Mouse (Mus musculus) CH12.LX (cell line): ENCODE results near the gene Ccnl1. TPM values are rescaled to one million over a fixed set of nuclear protein-coding genes. Genes with fewer than 3 reads are reported as not detected.

Source experiments
- DNase-seq: peaks from one replicate; pipeline ENCODE4 v3.0.0-alpha.2; 2013; ENCODE audit errors: extremely low read depth
- H3K27ac ChIP-seq: 2 replicates; pipeline ENCODE4 v1.5.1; 2012; ENCODE audit warnings: low read depth, mild to moderate bottlenecking, control low read depth, moderate library complexity; ENCODE audit not compliant: insufficient read depth
- H3K27me3 ChIP-seq: replicated peaks from 2 replicates; pipeline ENCODE3; 2012; ENCODE audit warnings: inconsistent platforms
- H3K36me3 ChIP-seq, 2 experiments: replicated peaks in 1 of 2; 2 replicates each; pipeline versions ENCODE3 to v1.6.1; 2012; ENCODE audit warnings: inconsistent platforms in 1 of 2, low read length in 1 of 2, mild to moderate bottlenecking in 1 of 2, mixed read lengths in 1 of 2, moderate library complexity in 1 of 2; ENCODE audit not compliant: control insufficient read depth in 1 of 2, insufficient read depth in 1 of 2
- H3K4me1 ChIP-seq, 2 experiments: 2 replicates each; pipeline ENCODE4 v1.6.1; 2012; ENCODE audit warnings: inconsistent platforms in 1 of 2, moderate library complexity in 1 of 2; ENCODE audit not compliant: insufficient read depth in 2 of 2, control insufficient read depth in 1 of 2
- H3K4me2 ChIP-seq: 2 replicates; pipeline ENCODE4 v1.6.1; 2012; ENCODE audit warnings: low read depth, mild to moderate bottlenecking, control low read depth; ENCODE audit not compliant: poor library complexity, insufficient read depth, severe bottlenecking
- H3K4me3 ChIP-seq, 3 experiments: fragments of 150-350 bp in 1 of 3; sonication (generic) in 1 of 3; replicated peaks in 1 of 3; 2 replicates each; pipeline versions ENCODE3 to v1.5.1; 2011 to 2012; ENCODE audit warnings: low read depth in 2 of 3, low read length in 2 of 3, mild to moderate bottlenecking in 2 of 3, moderate library complexity in 2 of 3, control low read depth in 1 of 3, improper control_type of control experiment in 1 of 3, inconsistent platforms in 1 of 3, mixed read lengths in 1 of 3; ENCODE audit not compliant: poor library complexity in 1 of 3
- H3K79me2 ChIP-seq: replicated peaks from 2 replicates; pipeline ENCODE4 v1.6.1; 2012; ENCODE audit warnings: mild to moderate bottlenecking, moderate library complexity; ENCODE audit not compliant: control insufficient read depth, poor library complexity, insufficient read depth, severe bottlenecking; ENCODE audit errors: extremely low read depth
- H3K9ac ChIP-seq: 2 replicates; pipeline ENCODE4 v1.6.1; 2012; ENCODE audit warnings: low read depth, mild to moderate bottlenecking, control low read depth, moderate library complexity; ENCODE audit not compliant: insufficient read depth
- H3K9me3 ChIP-seq: replicated peaks from 2 replicates; pipeline ENCODE3; 2012; ENCODE audit warnings: low read length, inconsistent platforms, mixed read lengths
- BHLHE40 ChIP-seq: IDR thresholded peaks from 2 replicates; pipeline ENCODE4 v1.6.1; 2011; ENCODE audit warnings: mild to moderate bottlenecking, low read depth, low read length, improper control_type of control experiment
- CHD1 ChIP-seq: IDR thresholded peaks from 2 replicates; pipeline ENCODE4 v1.6.1; 2012; ENCODE audit warnings: low read depth, low read length, improper control_type of control experiment, inconsistent platforms
- CHD2 ChIP-seq: IDR thresholded peaks from 2 replicates; pipeline ENCODE4 v1.6.1; 2011; ENCODE audit warnings: low read length, improper control_type of control experiment
- CTCF ChIP-seq, 2 experiments: IDR thresholded peaks in 1 of 2; conservative IDR thresholded peaks in 1 of 2; 2 replicates each; pipeline ENCODE4 v1.5.1; 2011 to 2012; ENCODE audit warnings: low read depth in 2 of 2, low read length in 2 of 2, improper control_type of control experiment in 1 of 2, inconsistent platforms in 1 of 2, mild to moderate bottlenecking in 1 of 2, moderate library complexity in 1 of 2
- E2F4 ChIP-seq: IDR thresholded peaks from 2 replicates; pipeline ENCODE4 v1.6.1; 2011; ENCODE audit warnings: low read depth, low read length, improper control_type of control experiment; ENCODE audit not compliant: insufficient replicate concordance
- EP300 ChIP-seq: IDR thresholded peaks from 2 replicates; pipeline ENCODE4 v1.6.1; 2011; ENCODE audit warnings: low read length, improper control_type of control experiment
- ETS1 ChIP-seq: conservative IDR thresholded peaks from 2 replicates; pipeline ENCODE4 v1.6.1; 2012; ENCODE audit warnings: low read depth, mild to moderate bottlenecking, inconsistent platforms, low read length, improper control_type of control experiment, moderate library complexity
- GABPA ChIP-seq: IDR thresholded peaks from 2 replicates; pipeline ENCODE4 v1.6.1; 2012; ENCODE audit warnings: low read depth, low read length, improper control_type of control experiment, inconsistent platforms; ENCODE audit not compliant: insufficient replicate concordance
- HCFC1 ChIP-seq: IDR thresholded peaks from 2 replicates; pipeline ENCODE4 v1.6.1; 2012; ENCODE audit warnings: low read depth, mild to moderate bottlenecking, inconsistent platforms, low read length, improper control_type of control experiment
- IRF4 ChIP-seq: IDR thresholded peaks from 2 replicates; pipeline ENCODE4 v1.6.1; 2014; ENCODE audit warnings: low read depth, mild to moderate bottlenecking, inconsistent platforms, low read length, improper control_type of control experiment
- JUN ChIP-seq: IDR thresholded peaks from 2 replicates; pipeline ENCODE4 v1.6.1; 2011; ENCODE audit warnings: low read depth, mild to moderate bottlenecking, low read length, improper control_type of control experiment, moderate library complexity; ENCODE audit not compliant: insufficient read depth
- JUND ChIP-seq: conservative IDR thresholded peaks from 2 replicates; pipeline ENCODE4 v1.6.1; 2011; ENCODE audit warnings: low read depth, low read length, improper control_type of control experiment
- KAT2A ChIP-seq: IDR thresholded peaks from 2 replicates; pipeline ENCODE4 v1.6.1; 2012; ENCODE audit warnings: low read length, improper control_type of control experiment, inconsistent platforms; ENCODE audit not compliant: insufficient replicate concordance
- MAFK ChIP-seq: IDR thresholded peaks from 2 replicates; pipeline ENCODE4 v1.6.1; 2011; ENCODE audit warnings: low read length, improper control_type of control experiment; ENCODE audit not compliant: insufficient replicate concordance
- MAZ ChIP-seq: IDR thresholded peaks from 2 replicates; pipeline ENCODE4 v1.6.1; 2012; ENCODE audit warnings: low read depth, mild to moderate bottlenecking, inconsistent platforms, low read length, improper control_type of control experiment, moderate library complexity
- MEF2A ChIP-seq: IDR thresholded peaks from 2 replicates; pipeline ENCODE4 v1.6.1; 2014; ENCODE audit warnings: low read depth, mild to moderate bottlenecking, inconsistent platforms, low read length, improper control_type of control experiment, borderline replicate concordance
- MXI1 ChIP-seq: IDR thresholded peaks from 2 replicates; pipeline ENCODE4 v1.6.1; 2011; ENCODE audit warnings: mild to moderate bottlenecking, low read depth, low read length, improper control_type of control experiment
- MYC ChIP-seq: IDR thresholded peaks from 2 replicates; pipeline ENCODE4 v1.6.1; 2011; ENCODE audit warnings: low read depth, mild to moderate bottlenecking, improper control_type of control experiment, low read length
- NELFE ChIP-seq: IDR thresholded peaks from 2 replicates; pipeline ENCODE4 v1.6.1; 2011; ENCODE audit warnings: low read depth, low read length, improper control_type of control experiment
- NRF1 ChIP-seq: IDR thresholded peaks from 2 replicates; pipeline ENCODE4 v1.6.1; 2014; ENCODE audit warnings: low read depth, mild to moderate bottlenecking, inconsistent platforms, low read length, improper control_type of control experiment, moderate library complexity
- PAX5 ChIP-seq: IDR thresholded peaks from 2 replicates; pipeline ENCODE4 v1.6.1; 2012; ENCODE audit warnings: low read length, inconsistent platforms, mixed read lengths
- POLR2AphosphoS2 ChIP-seq: IDR thresholded peaks from 2 replicates; pipeline ENCODE4 v1.6.1; 2011; ENCODE audit warnings: low read depth, low read length, improper control_type of control experiment
- RAD21 ChIP-seq: IDR thresholded peaks from 2 replicates; pipeline ENCODE4 v1.6.1; 2011; ENCODE audit warnings: low read depth, mild to moderate bottlenecking, low read length, improper control_type of control experiment, moderate library complexity
- RCOR1 ChIP-seq: conservative IDR thresholded peaks from 2 replicates; pipeline ENCODE4 v1.6.1; 2012; ENCODE audit warnings: low read depth, mild to moderate bottlenecking, inconsistent platforms, low read length, improper control_type of control experiment
- SIN3A ChIP-seq: IDR thresholded peaks from 2 replicates; pipeline ENCODE4 v1.6.1; 2012; ENCODE audit warnings: low read length, improper control_type of control experiment, inconsistent platforms
- SMC3 ChIP-seq: IDR thresholded peaks from 2 replicates; pipeline ENCODE4 v1.6.1; 2011; ENCODE audit warnings: low read depth, low read length, improper control_type of control experiment
- TBP ChIP-seq: conservative IDR thresholded peaks from 2 replicates; pipeline ENCODE4 v1.6.1; 2011; ENCODE audit warnings: low read depth, low read length, improper control_type of control experiment
- TCF12 ChIP-seq: IDR thresholded peaks from 2 replicates; pipeline ENCODE4 v1.6.1; 2014; ENCODE audit warnings: low read depth, mild to moderate bottlenecking, inconsistent platforms, low read length, improper control_type of control experiment
- UBTF ChIP-seq: IDR thresholded peaks from 2 replicates; pipeline ENCODE4 v1.6.1; 2012; ENCODE audit warnings: low read depth, mild to moderate bottlenecking, inconsistent platforms, low read length, improper control_type of control experiment, moderate library complexity
- USF1 ChIP-seq: IDR thresholded peaks from 2 replicates; pipeline ENCODE4 v1.6.1; 2014; ENCODE audit warnings: low read depth, mild to moderate bottlenecking, inconsistent platforms, low read length, improper control_type of control experiment
- ZC3H11A ChIP-seq: IDR thresholded peaks from 2 replicates; pipeline ENCODE4 v1.6.1; 2012; ENCODE audit warnings: low read depth, mild to moderate bottlenecking, inconsistent platforms, low read length, improper control_type of control experiment
- ZKSCAN1 ChIP-seq: IDR thresholded peaks from 2 replicates; pipeline ENCODE4 v1.6.1; 2012; ENCODE audit warnings: low read depth, inconsistent platforms, low read length, improper control_type of control experiment, borderline replicate concordance
- ZMIZ1 ChIP-seq: IDR thresholded peaks from 2 replicates; pipeline ENCODE4 v1.6.1; 2012; ENCODE audit warnings: low read depth, mild to moderate bottlenecking, inconsistent platforms, low read length, improper control_type of control experiment
- ZNF384 ChIP-seq: IDR thresholded peaks from 2 replicates; pipeline ENCODE4 v1.6.1; 2012; ENCODE audit warnings: low read depth, low read length, improper control_type of control experiment, inconsistent platforms
- dilution Hi-C: fragments of 300-500 bp; cut with MboI; formaldehyde crosslinking; loops from 2 replicates; pipeline ENCODE4 v1.14.3; 2020; ENCODE audit warnings: low sequenced_read_pairs; ENCODE audit not compliant: extremely low pct_unique_long_range_greater_than_20kb, extremely low pct_ligation_motif_present
- in situ Hi-C: fragments of 300-500 bp; cut with MboI; formaldehyde crosslinking; loops from 3 replicates; pipeline ENCODE4 v1.14.3; 2019; ENCODE audit warnings: low sequenced_read_pairs, low pct_ligation_motif_present, low pct_unique_long_range_greater_than_20kb, mixed read lengths
- polyA plus RNA-seq: library from polyadenylated mRNA; unstranded; fragments of >175 nt; gene quantifications from 2 replicates; pipeline ENCODE4 v1.2.1, GENCODE M21; 2012; ENCODE audit warnings: low read depth; ENCODE audit not compliant: insufficient read length
- total RNA-seq, 2 experiments: library from RNA; depleted of rRNA; stranded (reverse); fragments of 300-350 nt in 1 of 2; fragments of >200 nt in 1 of 2; gene quantifications; 2 replicates each; pipeline ENCODE4 v1.2.3; 2012 to 2014

Ccnl1 gene
- total and polyA plus RNA-seq, 3 experiments: 25.1 to 66.2 (median 58.8) TPM

DNA sequence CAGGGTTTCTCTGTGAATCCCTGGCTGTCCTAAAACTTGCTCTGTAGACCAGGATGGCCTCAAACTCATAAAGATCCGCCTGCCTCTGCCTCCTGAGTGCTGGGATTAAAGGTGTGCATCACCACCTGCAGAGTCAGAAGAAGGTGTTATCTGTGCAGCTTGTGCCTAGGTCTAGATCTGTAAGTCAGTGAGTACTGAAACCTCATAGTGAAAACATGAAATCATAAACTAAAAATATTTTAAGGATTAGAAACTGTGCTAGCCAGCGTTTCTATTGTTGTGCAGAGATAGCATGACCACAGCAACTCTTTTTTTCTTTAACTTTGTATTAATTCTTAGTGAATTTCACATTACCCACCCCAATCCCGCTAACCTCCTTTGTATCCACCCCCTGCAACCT, 46.8 kb downstream of the Ccnl1 start:
- Histone ChIP-seq H3K79me2 (no peaks in the 10 kb centered on the region), H3K9ac (no peak overlapping the region), H3K4me2 (no peak overlapping the region), H3K9me3 (peaks cover 5% of the 10 kb centered on the region), H3K4me1 (peaks cover 5 to 26% of the 10 kb centered on the region in 2 experiments), H3K27me3 (no peaks in the 10 kb centered on the region), H3K27ac (no peak overlapping the region; the same call in 1 of the 2 replicates), H3K36me3 (no peaks in the 10 kb centered on the region), H3K4me3 (no peak overlapping the region)
- no peak for DNase-seq
- TF ChIP-seq IRF4 (peak; percentile 74), MAZ (no peak), RAD21 (no peak), ETS1 (peak; percentile 39; the same call in 1 of the 2 replicates), POLR2AphosphoS2 (no peak), MXI1 (no peak), SIN3A (no peak), MYC (no peak), JUN (peak; percentile 94), ZMIZ1 (no peak), JUND (peak; percentile 85), ZC3H11A (no peak), CHD2 (no peak), ZKSCAN1 (no peak), BHLHE40 (no peak), TCF12 (peak; percentile 53; the same call in 1 of the 2 replicates), NELFE (no peak), MEF2A (peak; percentile 94), HCFC1 (no peak), KAT2A (no peak), ZNF384 (peak; percentile 63; the same call in 1 of the 2 replicates), TBP (no peak), MAFK (0 out of 2 replicates have a peak, but pooled peaks have one; percentile 21), CHD1 (no peak), E2F4 (no peak), RCOR1 (no peak), GABPA (no peak), PAX5 (no peak), EP300 (peak; percentile 78), USF1 (no peak), SMC3 (no peak), CTCF (conservative IDR thresholded peaks at IDR 0.05 in 1 of 2, IDR thresholded peaks at IDR 0.05 in 1 of 2; ENCODE audit: low read depth in 2 of 2, low read length in 2 of 2) (no peak), NRF1 (no peak), UBTF (no peak)
- dilution Hi-C loops (no loop called here), in situ Hi-C loops (no loop called here)
